Mouse (Mus musculus) cerebral cortex, adult 2 months (tissue): ENCODE results near the gene Triml2.

Experiments used
- WGBS: fragments of 180-500 bp; shearing (Covaris S2); methylation state at CpG from one replicate; pipeline ENCODE4 v1.1.7; 2018; 5-methylcytosine and 5-hydroxymethylcytosine counted together

Gene Triml2

DNA sequence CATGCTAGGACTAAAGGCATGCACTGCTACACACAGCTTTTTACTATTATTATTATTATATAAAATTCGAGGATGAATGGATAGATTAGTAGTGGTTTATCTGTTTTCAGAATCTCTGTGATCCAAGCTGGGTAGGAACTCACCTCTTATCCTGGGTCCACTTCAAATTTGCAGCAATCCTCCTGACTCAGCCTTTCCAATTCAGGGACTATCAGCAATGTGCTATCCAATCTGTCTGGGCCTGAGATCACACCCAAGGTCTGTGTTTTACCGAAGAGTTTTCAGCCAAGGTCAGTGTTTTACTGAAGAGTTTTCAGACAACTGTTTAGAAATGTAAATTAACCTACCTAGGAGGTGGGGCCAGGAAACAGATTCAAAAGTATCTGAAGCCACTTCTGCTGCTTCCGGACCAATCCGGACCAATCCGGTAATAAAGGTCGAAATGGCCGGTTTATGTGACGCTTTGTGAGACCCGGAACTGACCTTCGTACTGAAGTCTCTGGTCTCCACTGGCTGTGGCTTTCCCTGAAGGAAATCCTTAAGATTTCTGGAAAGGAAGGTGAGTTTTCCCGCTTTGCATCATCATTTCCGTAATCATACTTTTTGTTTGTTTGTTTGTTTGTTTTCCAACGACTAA, at the start of gene Triml2:
Gene Triml2 (plus strand): TSS at position 488 of the 637 bp plus-strand sequence.
- 96% methylated on average over 13 of the region's 13 CpGs for WGBS

GRCm38 (mm10) chr8:43141386-43141785, 39.0 kb upstream of the Triml2 start, which contains the start of gene Triml1:
Gene Triml1 (minus strand): TSS chr8:43141486.
- 76% methylated on average over 2 of the region's 2 CpGs for WGBS

DNA sequence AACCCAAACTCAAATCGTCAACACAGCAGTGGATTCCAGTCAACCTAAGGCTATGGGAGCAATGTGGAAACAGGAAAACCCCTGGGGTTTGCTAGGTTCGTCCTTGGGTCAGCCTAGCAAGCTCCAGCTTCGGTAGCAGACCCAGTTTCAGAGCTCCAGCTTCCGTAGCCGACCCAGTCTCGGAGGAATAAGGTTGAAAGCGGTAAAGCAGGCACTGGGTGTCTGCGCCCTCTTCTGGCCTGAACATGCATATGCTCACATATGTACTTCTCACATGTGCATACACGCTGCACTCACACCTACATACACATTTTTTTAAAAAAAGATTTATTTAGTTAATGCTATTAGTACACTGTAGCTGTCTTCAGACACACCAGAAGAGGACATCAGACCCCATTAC, 31.0 kb upstream of the Triml2 start:
- 87% methylated on average over 9 of the region's 9 CpGs for WGBS

GRCm38 (mm10) chr8:43163255-43163654, 17.1 kb upstream of the Triml2 start:
- 84% methylated on average over 11 of the region's 11 CpGs for WGBS

GRCm38 (mm10) chr8:43164453-43164852, 15.9 kb upstream of the Triml2 start:
- WGBS = 76% methylated on average over 3 of the region's 3 CpGs

DNA sequence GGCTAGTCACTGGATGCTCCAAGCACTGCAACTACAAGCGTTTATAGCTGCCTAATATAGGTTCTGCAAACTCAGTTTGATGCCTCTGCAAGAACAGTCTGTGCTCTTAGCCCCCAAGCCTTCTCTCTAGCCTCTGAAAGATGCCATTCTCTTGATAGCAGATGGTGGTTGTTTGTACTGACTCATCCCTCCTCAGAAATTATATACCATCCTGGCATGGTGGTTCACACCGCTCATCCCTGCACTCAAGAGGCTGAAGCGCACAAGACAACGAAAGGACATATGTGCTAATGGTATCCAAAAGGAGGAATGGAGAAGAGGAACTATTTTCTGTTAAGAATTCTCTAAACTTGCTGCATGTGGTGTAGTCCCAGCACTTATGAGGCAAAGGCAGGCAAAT, 12.3 kb upstream of the Triml2 start:
- 56% methylated on average over 4 of the region's 4 CpGs for WGBS

- 54% methylated on average over 6 of the region's 6 CpGs for whole genome bisulfite sequencing
Measured at GRCm38 (mm10) chr8:43169249-43169755, 11.0 kb upstream of the Triml2 start.

GRCm38 (mm10) chr8:43176766-43177486, 3.4 kb upstream of the Triml2 start:
- WGBS = 83% methylated on average over 6 of the region's 6 CpGs

GRCm38 (mm10) chr8:43178263-43178662, 2.1 kb upstream of the Triml2 start:
- WGBS = 54% methylated on average over 3 of the region's 3 CpGs

- 44% methylated on average over 4 of the region's 4 CpGs for WGBS
Measured at GRCm38 (mm10) chr8:43179189-43179588, 1.2 kb upstream of the Triml2 start.

DNA sequence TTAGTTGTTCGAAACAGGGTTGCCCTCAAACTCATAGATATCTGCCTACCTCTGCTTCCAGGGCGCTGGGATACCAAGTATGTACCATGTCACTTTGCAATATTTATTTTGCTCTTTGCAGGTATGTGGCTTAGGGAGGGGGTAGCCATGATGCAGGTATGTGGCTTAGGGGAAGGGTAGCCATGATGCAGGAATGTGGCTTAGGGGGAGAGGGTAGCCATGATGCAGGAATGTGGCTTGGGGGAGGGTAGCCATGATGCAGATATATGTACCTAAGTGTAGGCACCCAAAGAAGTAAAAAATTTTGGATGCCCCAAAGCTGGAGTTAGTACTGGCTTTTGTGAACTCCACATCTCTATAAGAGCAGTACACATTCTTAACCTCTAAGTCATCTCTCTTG, 1.9 kb downstream of the Triml2 start:
- WGBS = 87% methylated on average over 2 of the region's 2 CpGs

GRCm38 (mm10) chr8:43243326-43243725, 63.0 kb downstream of the Triml2 start:
- WGBS = 55% methylated on average over 3 of the region's 3 CpGs
